8 mouse cellular contexts compared by ENCODE assay signal in the genomic region with DNA sequence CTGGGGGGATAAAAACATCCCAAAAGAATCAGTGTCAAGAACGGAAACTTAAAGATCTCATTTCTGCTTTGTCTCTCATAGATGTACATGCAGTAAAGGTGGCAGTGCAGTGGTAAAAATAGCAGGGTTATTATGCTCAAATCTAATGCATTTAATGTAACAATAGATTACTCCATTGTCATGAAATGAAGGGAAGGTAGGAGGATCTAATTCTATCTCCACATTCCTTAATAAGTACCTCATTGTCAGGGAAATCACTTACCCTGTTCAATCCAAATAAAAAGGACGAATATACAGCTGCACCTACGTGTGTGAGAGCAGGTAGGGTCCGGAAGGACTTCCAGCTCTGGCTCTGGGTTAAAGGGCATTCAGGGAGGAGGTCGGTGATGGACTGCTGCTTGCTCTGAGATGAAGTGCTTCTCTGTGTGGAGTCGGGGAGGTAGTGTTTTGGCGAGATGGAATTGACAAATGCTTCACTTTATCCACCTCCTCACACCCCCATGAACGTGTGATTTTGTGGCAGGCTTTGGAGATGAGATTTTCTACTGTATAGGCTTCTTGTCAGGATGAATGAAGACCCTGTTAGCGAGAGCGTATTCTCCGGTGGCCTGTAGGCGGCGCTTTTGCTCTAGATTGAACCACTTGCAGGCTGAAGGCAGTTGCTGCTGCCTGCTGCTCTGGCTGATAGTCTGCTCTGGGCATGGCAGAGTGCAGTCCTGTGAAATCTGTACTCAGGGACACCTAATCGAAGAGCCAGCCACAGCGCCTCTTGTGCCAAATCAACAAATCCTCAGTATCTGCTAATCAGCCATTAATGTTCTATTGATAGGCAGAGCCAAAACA.
DNase-seq lines count a peak whose midpoint lies in the region; ATAC-seq and TF ChIP-seq lines count a peak whose summit lies in the region.

No protein-coding gene starts in this region.

- H3K4me2 ChIP-seq in heart, postnatal 0 days (ENCODE audit: low read depth, low read length), result no peak overlapping the region
- no peak overlapping the region for H3K4me2 ChIP-seq in midbrain, embryonic 12.5 days (replicated peaks)
- no peak overlapping the region for H3K4me2 ChIP-seq in stomach, embryonic 14.5 days (replicated peaks; ENCODE audit: low read depth, low read length)

- no peak for ATAC-seq in heart, postnatal 0 days (ENCODE audit: insufficient read depth, low read depth)
- peak; percentile 88 for ATAC-seq in midbrain, embryonic 12.5 days (ENCODE audit: low FRiP score, low read depth)
- peak; percentile 81 for ATAC-seq in stomach, embryonic 14.5 days (ENCODE audit: insufficient number of reproducible peaks, insufficient read depth, low FRiP score, low read depth)
- no peak for ATAC-seq in monocyte, adult 5-6 weeks (replicated peaks; ENCODE audit: insufficient number of reproducible peaks, low FRiP score, low TSS enrichment, poor library complexity, severe bottlenecking)

- no peaks in the 10 kb centered on the region for H3K4me1 ChIP-seq in ES-Bruce4 (ENCODE audit: control insufficient read depth, insufficient read depth, low read length)
- H3K4me1 ChIP-seq in cortical plate, adult 2 months (ENCODE audit: control insufficient read depth, insufficient read depth, low read length), result no peaks in the 10 kb centered on the region
- H3K4me1 ChIP-seq in heart, postnatal 0 days (ENCODE audit: control insufficient read depth, insufficient read depth), result no peaks in the 10 kb centered on the region
- no peaks in the 10 kb centered on the region for H3K4me1 ChIP-seq in midbrain, embryonic 12.5 days
- H3K4me1 ChIP-seq in stomach, embryonic 14.5 days (ENCODE audit: control insufficient read depth, insufficient read depth, low read length), result no peaks in the 10 kb centered on the region

- H3K9me3 ChIP-seq in ES-Bruce4 (replicated peaks; ENCODE audit: control insufficient read depth, insufficient read depth, low read length, poor library complexity, severe bottlenecking), result no peaks in the 10 kb centered on the region
- no peaks in the 10 kb centered on the region for H3K9me3 ChIP-seq in heart, postnatal 0 days (replicated peaks; ENCODE audit: control insufficient read depth, low read length)
- no peaks in the 10 kb centered on the region for H3K9me3 ChIP-seq in midbrain, embryonic 12.5 days
- no peaks in the 10 kb centered on the region for H3K9me3 ChIP-seq in stomach, embryonic 14.5 days (ENCODE audit: control insufficient read depth, low read depth, low read length)

- no peak for TF ChIP-seq EP300 in ES-Bruce4 (IDR thresholded peaks at IDR 0.05; ENCODE audit: insufficient read depth, low read depth, low read length)
- no peak for TF ChIP-seq EP300 in heart, postnatal 0 days (IDR thresholded peaks at IDR 0.05; ENCODE audit: low read depth)

- H3K9ac ChIP-seq in ES-Bruce4 (ENCODE audit: low read depth, poor library complexity, severe bottlenecking), result no peak overlapping the region
- no peak overlapping the region for H3K9ac ChIP-seq in heart, postnatal 0 days (replicated peaks; ENCODE audit: low read depth, low read length)
- H3K9ac ChIP-seq in midbrain, embryonic 12.5 days (replicated peaks), result no peak overlapping the region
- no peak overlapping the region for H3K9ac ChIP-seq in stomach, embryonic 14.5 days (replicated peaks; ENCODE audit: low read depth, low read length)

- peak; percentile 64 for TF ChIP-seq CTCF in ES-Bruce4 (IDR thresholded peaks at IDR 0.05; ENCODE audit: low read depth, low read length)
- TF ChIP-seq CTCF in cortical plate, adult 2 months (IDR thresholded peaks at IDR 0.05; ENCODE audit: extremely low read depth, insufficient read depth, low read length), result peak; percentile 86
- TF ChIP-seq CTCF in heart, postnatal 0 days (IDR thresholded peaks at IDR 0.05; ENCODE audit: low read depth), result peak; percentile 43

- H3K27me3 ChIP-seq in ES-Bruce4 (ENCODE audit: control insufficient read depth, insufficient read depth, low read length, poor library complexity, severe bottlenecking), result no peaks in the 10 kb centered on the region
- H3K27me3 ChIP-seq in heart, postnatal 0 days (ENCODE audit: control insufficient read depth, insufficient read depth, low read length), result no peaks in the 10 kb centered on the region
- H3K27me3 ChIP-seq in midbrain, embryonic 12.5 days, result no peaks in the 10 kb centered on the region
- H3K27me3 ChIP-seq in stomach, embryonic 14.5 days (ENCODE audit: control insufficient read depth, insufficient read depth, low read length), result no peaks in the 10 kb centered on the region

- no peak overlapping the region for H3K27ac ChIP-seq in ES-Bruce4 (ENCODE audit: insufficient read depth, low read length)
- H3K27ac ChIP-seq in cortical plate, adult 2 months (ENCODE audit: insufficient read depth, low read length), result no peak overlapping the region
- H3K27ac ChIP-seq in heart, postnatal 0 days (ENCODE audit: low read depth), result no peak overlapping the region
- H3K27ac ChIP-seq in midbrain, embryonic 12.5 days (replicated peaks), result no peak overlapping the region
- H3K27ac ChIP-seq in stomach, embryonic 14.5 days (ENCODE audit: low read length), result no peak overlapping the region

- H3K36me3 ChIP-seq in ES-Bruce4 (ENCODE audit: control insufficient read depth, insufficient read depth, low read length, poor library complexity, severe bottlenecking), result no peaks in the 10 kb centered on the region
- no peaks in the 10 kb centered on the region for H3K36me3 ChIP-seq in heart, postnatal 0 days (replicated peaks; ENCODE audit: control insufficient read depth, insufficient read depth, low read length)
- H3K36me3 ChIP-seq in midbrain, embryonic 12.5 days, result no peaks in the 10 kb centered on the region
- no peaks in the 10 kb centered on the region for H3K36me3 ChIP-seq in stomach, embryonic 14.5 days (ENCODE audit: control insufficient read depth, insufficient read depth, low read length)

- H3K4me3 ChIP-seq in ES-Bruce4 (ENCODE audit: low read depth, low read length), result no peak overlapping the region
- no peak overlapping the region for H3K4me3 ChIP-seq in cortical plate, adult 2 months (ENCODE audit: insufficient read depth, low read length)
- no peak overlapping the region for H3K4me3 ChIP-seq in heart, postnatal 0 days (ENCODE audit: low read depth, low read length)
- H3K4me3 ChIP-seq in midbrain, embryonic 12.5 days, result no peak overlapping the region
- no peak overlapping the region for H3K4me3 ChIP-seq in stomach, embryonic 14.5 days (ENCODE audit: low read depth, low read length)

- WGBS in heart, postnatal 0 days, result 21% methylated on average over 15 of the region's 15 CpGs
- WGBS in midbrain, embryonic 12.5 days, result 24% methylated on average over 15 of the region's 15 CpGs
- 19% methylated on average over 15 of the region's 15 CpGs for WGBS in stomach, embryonic 14.5 days

- no peak for TF ChIP-seq POLR2A in ES-Bruce4 (IDR thresholded peaks at IDR 0.05; ENCODE audit: insufficient read depth, low read length)
- TF ChIP-seq POLR2A in cortical plate, adult 2 months (IDR thresholded peaks at IDR 0.05; ENCODE audit: extremely low read depth, insufficient read depth, low read length), result no peak

- peak; percentile 71 for DNase-seq in ZHBTc4 (ENCODE audit: low read depth, low spot score)
- DNase-seq in heart, postnatal 0 days (ENCODE audit: low spot score), result no peak
- peak; percentile 66 for DNase-seq in layer of hippocampus, adult 9-10 months (ENCODE audit: low spot score)

Comparison
In these comparisons a context has a peak if more than half of its experiments do, and no peak if none do; other contexts are left out.
1. ATAC-seq: peak in midbrain, embryonic 12.5 days (single experiment) and stomach, embryonic 14.5 days (single experiment); none in heart, postnatal 0 days (single experiment) and monocyte, adult 5-6 weeks (single experiment).
2. Peak in every context shown above with its lines, with median percentiles within 50 percentile points of each other: CTCF ChIP-seq.